Mouse (Mus musculus) megakaryocyte-erythroid progenitor cell, adult 5-6 weeks (primary cell): ENCODE results near the gene Pink1. TPM values are rescaled to one million over a fixed set of nuclear protein-coding genes. Genes with fewer than 3 reads are reported as not detected.

ENCODE experiments used
- ATAC-seq: replicated peaks from 2 replicates; pipeline ENCODE4 v1.8.0; 2016; ENCODE audit warnings: mild to moderate bottlenecking, inconsistent platforms; ENCODE audit not compliant: severe bottlenecking, poor library complexity, low FRiP score, low TSS enrichment
- total RNA-seq, 2 experiments: library from RNA; stranded (forward) in 1 of 2; stranded (reverse) in 1 of 2; fragments of 200-1000, 215-1000 nt in 1 of 2; fragments of >200 nt in 1 of 2; fragmentation: Nextera tagmentation in 1 of 2; gene quantifications; 2 replicates each; pipeline ENCODE4 v1.2.3; 2014 to 2017

Pink1 gene
- 21.8 and 27.8 TPM in 2 replicates for total RNA-seq (2014; fragmentation: Nextera tagmentation)
- 20.6 and 38.0 TPM in 2 replicates for total RNA-seq (2017)

DNA sequence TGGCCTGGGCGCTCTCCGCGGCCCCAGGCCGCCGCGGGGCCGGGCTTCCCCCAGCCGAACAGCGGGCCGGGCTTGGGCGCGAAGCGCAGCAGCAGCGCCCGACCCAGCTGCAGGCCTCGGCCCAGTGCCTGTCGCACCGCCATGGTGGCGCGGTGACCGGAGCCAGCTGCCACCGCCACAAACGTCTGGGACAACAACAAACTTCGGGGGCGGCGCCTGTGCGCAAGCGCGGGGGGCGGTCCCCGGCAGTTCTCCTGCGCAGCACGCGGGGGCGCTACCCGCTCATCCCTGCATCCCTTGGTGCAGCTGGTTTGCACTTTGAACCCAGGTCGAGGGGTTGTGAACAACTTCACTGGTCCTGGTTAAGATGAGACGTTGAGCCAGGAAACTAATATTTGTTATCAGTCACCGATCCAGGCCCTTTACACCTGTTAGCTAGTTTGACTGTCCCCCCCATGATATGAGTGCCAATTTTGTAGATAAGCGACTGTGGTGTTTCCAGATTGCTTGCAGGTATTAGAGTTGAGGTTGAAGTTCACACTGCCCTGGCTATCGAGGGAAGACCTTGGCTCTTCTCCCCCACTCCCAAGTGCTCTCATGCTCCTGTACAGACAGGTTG, at the start of gene Pink1:
Gene Pink1 (minus strand): TSS at position 231 of the 619 bp plus-strand sequence.
- peak; percentile 72 for ATAC-seq

- ATAC-seq = no peak
These were observed 49.0 kb upstream of the Pink1 start for GRCm38 (mm10) chr4:138375117-138375516.

GRCm38 (mm10) chr4:138370996-138371516, 44.9 kb upstream of the Pink1 start:
- ATAC-seq = no peak

- peak; percentile 31; the same call in 1 of the 2 replicates for ATAC-seq
These were observed 42.6 kb upstream of the Pink1 start for GRCm38 (mm10) chr4:138368498-138369260.

GRCm38 (mm10) chr4:138367641-138368497, 41.8 kb upstream of the Pink1 start, which contains the start of gene Cda:
Gene Cda (minus strand): TSS chr4:138367992.
- peak; percentile 86 for ATAC-seq

GRCm38 (mm10) chr4:138366561-138366960, 40.5 kb upstream of the Pink1 start:
- ATAC-seq = no peak

- ATAC-seq = no peak
These were observed 37.4 kb upstream of the Pink1 start for GRCm38 (mm10) chr4:138363511-138363910.

GRCm38 (mm10) chr4:138362883-138363282, 36.8 kb upstream of the Pink1 start:
- no peak for ATAC-seq

GRCm38 (mm10) chr4:138361370-138361821, 35.3 kb upstream of the Pink1 start:
- ATAC-seq = no peak

- ATAC-seq = no peak
These were observed 32.1 kb upstream of the Pink1 start for GRCm38 (mm10) chr4:138358176-138358575.

DNA sequence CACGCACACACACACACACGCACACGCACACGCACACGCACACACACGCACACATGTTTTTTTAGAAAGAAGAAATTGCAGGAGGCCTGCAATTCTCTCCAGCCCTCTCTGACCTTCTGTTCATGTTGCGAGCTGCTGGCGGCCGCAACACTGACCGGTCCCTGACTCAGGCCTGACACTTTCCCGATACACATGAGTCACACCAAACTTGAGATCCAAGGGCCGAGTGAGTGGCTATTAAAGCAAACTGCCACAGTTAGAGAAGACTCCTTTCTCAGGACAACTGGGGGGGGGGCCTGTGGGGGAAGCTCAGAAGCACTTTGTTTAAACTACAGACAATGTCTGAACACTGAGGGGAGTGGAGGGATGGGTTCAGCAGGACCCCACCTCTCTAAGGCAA, 30.4 kb upstream of the Pink1 start:
- no peak for ATAC-seq

GRCm38 (mm10) chr4:138356141-138356540, 30.0 kb upstream of the Pink1 start:
- ATAC-seq = no peak

- ATAC-seq = no peak
These were observed 29.4 kb upstream of the Pink1 start for GRCm38 (mm10) chr4:138355496-138355895.

DNA sequence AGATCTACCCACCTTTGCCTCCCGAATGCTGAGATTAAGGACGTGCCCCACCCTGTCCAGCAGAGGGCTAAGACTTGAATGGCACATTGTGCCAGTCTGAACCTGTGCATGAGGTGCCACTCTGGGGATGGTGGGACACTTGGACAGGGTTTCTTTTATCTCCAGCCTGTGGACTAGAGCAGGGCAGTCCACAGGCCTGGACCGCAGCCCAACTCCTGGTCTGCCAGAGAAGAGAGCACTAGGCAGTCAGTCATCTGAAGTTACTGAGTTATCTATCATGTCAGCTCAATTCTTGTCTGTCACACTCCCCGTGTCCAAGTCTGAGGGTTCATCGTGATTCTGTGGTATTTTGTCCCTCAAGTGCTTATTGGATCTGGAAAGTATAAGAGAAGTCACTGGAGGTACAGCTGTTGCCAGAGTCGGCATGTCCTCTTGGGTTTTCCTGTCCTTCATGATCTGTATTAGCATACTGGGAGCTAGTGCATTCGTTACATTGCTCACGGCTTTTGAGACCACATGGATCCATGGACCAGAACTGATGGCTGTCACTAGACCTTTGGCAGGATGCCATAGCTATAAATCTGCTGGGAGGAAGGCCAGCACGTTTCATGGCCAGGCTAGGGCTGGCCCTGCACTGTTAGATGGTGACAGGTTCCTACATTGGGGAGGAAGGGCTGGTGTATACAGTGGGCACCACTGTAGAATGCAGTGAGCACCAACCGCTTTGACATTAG, 27.5 kb upstream of the Pink1 start:
- ATAC-seq = 0 out of 2 replicates have a peak, but pooled peaks have one; percentile 19

- ATAC-seq = no peak
These were observed 26.6 kb upstream of the Pink1 start for GRCm38 (mm10) chr4:138352692-138353091.

- ATAC-seq = no peak
These were observed 25.7 kb upstream of the Pink1 start for GRCm38 (mm10) chr4:138351821-138352220.

DNA sequence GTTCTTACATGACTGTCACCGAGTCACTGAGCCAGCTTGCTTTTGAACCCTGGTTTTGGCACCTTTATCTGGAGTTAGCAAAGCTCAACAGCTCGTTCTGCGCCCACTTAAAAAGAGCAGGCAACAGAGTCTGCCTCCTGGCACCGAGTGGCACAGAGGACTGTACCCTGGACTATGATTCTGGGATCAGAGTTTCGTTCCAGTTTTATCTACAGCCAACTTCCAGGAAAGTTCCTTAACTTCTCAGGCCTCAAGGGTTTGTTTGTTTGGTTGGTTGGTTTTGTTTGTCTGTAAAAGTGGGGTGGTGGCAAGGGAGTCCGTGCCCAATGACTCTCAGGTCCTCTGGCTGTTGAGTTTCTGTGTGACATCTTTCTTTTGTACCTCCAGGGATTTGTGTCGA, 22.6 kb upstream of the Pink1 start:
- ATAC-seq = no peak

DNA sequence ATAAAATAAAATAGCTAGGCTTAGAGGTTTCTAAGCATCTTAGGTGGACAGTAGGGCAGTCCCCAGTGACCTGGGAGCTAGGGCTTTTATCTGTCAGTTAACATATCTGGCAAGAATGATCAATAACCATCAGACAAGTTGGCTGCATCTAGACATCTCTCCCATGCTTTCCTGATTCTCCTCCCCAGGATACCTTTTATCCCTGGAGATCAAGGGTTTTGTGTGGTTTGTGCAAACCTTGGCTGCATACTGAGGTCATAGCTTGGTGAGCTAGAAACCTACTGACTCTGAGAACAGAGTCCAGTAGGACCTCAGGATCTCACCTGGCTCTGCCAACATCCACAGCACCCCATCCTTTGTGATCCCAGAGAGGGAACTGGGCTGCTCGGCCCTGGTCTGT, 21.2 kb upstream of the Pink1 start:
- ATAC-seq = no peak
